24 mouse cellular contexts compared by ENCODE assay signal in the genomic region with DNA sequence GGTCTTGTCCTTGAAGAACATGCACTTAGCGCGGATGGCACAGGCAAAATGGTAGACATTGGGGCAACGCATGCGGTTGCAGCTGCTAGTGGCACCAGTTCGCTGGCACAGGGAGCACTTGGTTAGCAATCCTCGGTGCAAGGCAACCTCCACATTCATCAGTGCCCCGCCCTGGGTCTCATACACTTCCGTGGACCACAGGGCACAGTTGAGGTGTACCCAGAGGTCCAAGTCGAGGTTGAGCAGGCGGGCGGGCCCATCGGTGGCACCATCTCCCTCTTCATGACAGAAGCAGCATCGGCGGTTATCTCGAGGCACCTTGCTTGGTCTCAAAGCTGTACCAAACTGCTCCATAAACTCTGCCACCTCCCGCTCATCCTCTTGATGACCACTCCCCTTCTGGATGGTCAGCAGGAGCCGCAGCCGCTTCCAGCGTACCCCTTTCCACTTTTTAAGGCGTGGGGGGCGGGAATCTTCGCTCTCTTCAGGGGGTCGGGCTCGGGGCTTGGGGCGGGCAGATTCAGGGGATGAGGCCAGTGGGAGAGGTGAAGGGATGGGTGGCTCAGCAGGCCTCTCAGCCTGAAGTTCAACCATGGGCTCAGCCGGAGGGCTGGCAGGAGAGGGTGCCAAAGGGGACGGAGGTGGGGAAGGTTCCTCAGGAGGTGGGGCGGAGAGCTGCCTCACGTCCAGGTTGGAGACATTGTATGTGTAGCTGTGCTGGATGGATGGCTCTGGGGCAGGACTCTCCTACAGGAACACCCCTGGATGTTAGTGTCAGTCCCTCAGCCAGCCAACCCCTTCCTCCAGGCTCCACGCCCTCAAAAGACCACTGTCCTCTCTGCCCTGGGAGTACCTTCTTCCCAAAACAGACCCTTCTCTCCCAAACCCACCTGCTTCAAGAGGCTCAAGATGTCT. TPM values are rescaled to one million over a fixed set of nuclear protein-coding genes. Genes with fewer than 3 reads are reported as not detected.
DNase-seq lines count a peak whose midpoint lies in the region; ATAC-seq and TF ChIP-seq lines count a peak whose summit lies in the region.
"Had no signal": no experiment of that assay in that cellular context is flagged by ENCODE, and none has a peak within 500 bp of the region (broad histone marks: within the 10 kb centered on the region; RNA-seq: fewer than 3 reads in every experiment).

No protein-coding gene starts in this region.

- H3ac ChIP-seq in myocyte (ENCODE audit: control insufficient read depth, insufficient read length) = no peak overlapping the region

- peaks cover 8% of the 10 kb centered on the region for H3K4me1 ChIP-seq in heart, embryonic 11.5 days (ENCODE audit: control insufficient read depth, insufficient read depth, low read length)
- peaks cover 16% of the 10 kb centered on the region for H3K4me1 ChIP-seq in megakaryocyte, embryonic 14.5 days
- no peaks in the 10 kb centered on the region for H3K4me1 ChIP-seq in ES-Bruce4 (ENCODE audit: control insufficient read depth, insufficient read depth, low read length)
- H3K4me1 ChIP-seq: embryonic facial prominence, embryonic 13.5 days; forebrain, embryonic 12.5 days had no signal

- 92% methylated on average over 30 of the region's 30 CpGs for WGBS in heart, embryonic 11.5 days (ENCODE audit: insufficient replicate concordance)

- no peak overlapping the region for H3K4me3 ChIP-seq in heart, embryonic 11.5 days (ENCODE audit: low read depth, low read length)
- peak overlapping the region; percentile 2 for H3K4me3 ChIP-seq in megakaryocyte, embryonic 14.5 days (replicated peaks)
- peak overlapping the region; percentile 13; the same call in 1 of the 2 replicates for H3K4me3 ChIP-seq in ES-Bruce4 (ENCODE audit: low read depth, low read length)
- H3K4me3 ChIP-seq in myocyte = no peak overlapping the region
- H3K4me3 ChIP-seq: embryonic facial prominence, embryonic 13.5 days; forebrain, embryonic 12.5 days; heart, embryonic 10.5 days; heart, embryonic 15.5 days had no signal

- no peaks in the 10 kb centered on the region for H3K79me2 ChIP-seq in myocyte (ENCODE audit: control insufficient read depth, insufficient read depth)

- H3K9ac ChIP-seq in heart, embryonic 11.5 days (ENCODE audit: low read depth, low read length) = no peak overlapping the region
- no peak overlapping the region for H3K9ac ChIP-seq in ES-Bruce4 (ENCODE audit: low read depth, poor library complexity, severe bottlenecking)
- H3K9ac ChIP-seq: embryonic facial prominence, embryonic 13.5 days; forebrain, embryonic 12.5 days; heart, embryonic 15.5 days; hindbrain, embryonic 14.5 days had no signal

- no peak for TF ChIP-seq EP300 in ES-Bruce4 (IDR thresholded peaks at IDR 0.05; ENCODE audit: insufficient read depth, low read depth, low read length)

- no peak for TF ChIP-seq CTCF in ES-Bruce4 (IDR thresholded peaks at IDR 0.05; ENCODE audit: low read depth, low read length)

- H3K27ac ChIP-seq in heart, embryonic 11.5 days (ENCODE audit: low read depth, low read length) = no peak overlapping the region
- no peak overlapping the region for H3K27ac ChIP-seq in ES-Bruce4 (ENCODE audit: insufficient read depth, low read length)
- H3K27ac ChIP-seq: embryonic facial prominence, embryonic 13.5 days; forebrain, embryonic 12.5 days; heart, embryonic 10.5 days; heart, embryonic 15.5 days; hindbrain, embryonic 14.5 days had no signal

- no peak for ATAC-seq in heart, embryonic 11.5 days (replicated peaks; ENCODE audit: insufficient number of reproducible peaks, low FRiP score, low TSS enrichment)
- no peak for ATAC-seq in megakaryocyte, adult 5-6 weeks (ENCODE audit: poor library complexity, severe bottlenecking)
- ATAC-seq: forebrain, embryonic 16.5 days had no signal

- H3K9me3 ChIP-seq in heart, embryonic 11.5 days (replicated peaks; ENCODE audit: control insufficient read depth, low read length) = no peaks in the 10 kb centered on the region
- no peaks in the 10 kb centered on the region for H3K9me3 ChIP-seq in megakaryocyte, embryonic 14.5 days
- H3K9me3 ChIP-seq in ES-Bruce4 (replicated peaks; ENCODE audit: control insufficient read depth, insufficient read depth, low read length, poor library complexity, severe bottlenecking) = no peaks in the 10 kb centered on the region
- H3K9me3 ChIP-seq: embryonic facial prominence, embryonic 13.5 days; forebrain, embryonic 12.5 days; G1E; heart, embryonic 10.5 days; heart, embryonic 15.5 days had no signal

- H3K27me3 ChIP-seq in heart, embryonic 11.5 days (ENCODE audit: control insufficient read depth, insufficient read depth, low read length) = no peaks in the 10 kb centered on the region
- no peaks in the 10 kb centered on the region for H3K27me3 ChIP-seq in megakaryocyte, embryonic 14.5 days (replicated peaks)
- H3K27me3 ChIP-seq in ES-Bruce4 (ENCODE audit: control insufficient read depth, insufficient read depth, low read length, poor library complexity, severe bottlenecking) (no peaks in the 10 kb centered on the region), myocyte (ENCODE audit: control insufficient read depth, insufficient read depth, insufficient read length) (no peaks in the 10 kb centered on the region)
- H3K27me3 ChIP-seq: CH12.LX; embryonic facial prominence, embryonic 13.5 days; forebrain, embryonic 12.5 days; heart, embryonic 15.5 days had no signal

- TF ChIP-seq POLR2A in ES-Bruce4 (IDR thresholded peaks at IDR 0.05; ENCODE audit: insufficient read depth, low read length) = no peak
- peak; percentile 7 for TF ChIP-seq POLR2A in myocyte (IDR thresholded peaks at IDR 0.05; ENCODE audit: insufficient read length, low read depth)

- peak; percentile 92 for DNase-seq in heart, adult 11 months
- no peak for DNase-seq in frontal cortex, postnatal 25 days (ENCODE audit: low spot score in 2 of 2)
- DNase-seq: adrenal gland, adult 8-10 months; adrenal gland, postnatal 36 days; cerebellum, adult 8-10 months; cerebellum, postnatal 25 days; gastrocnemius, postnatal 36 days; heart, adult 18-20 months; heart, postnatal 14 days had no signal

- peaks cover 68% of the 10 kb centered on the region for H3K36me3 ChIP-seq in heart, embryonic 11.5 days (ENCODE audit: control insufficient read depth, insufficient read depth, low read length)
- H3K36me3 ChIP-seq in megakaryocyte, embryonic 14.5 days (replicated peaks; ENCODE audit: low read length) = peaks cover 100% of the 10 kb centered on the region
- H3K36me3 ChIP-seq in ES-Bruce4 (ENCODE audit: control insufficient read depth, insufficient read depth, low read length, poor library complexity, severe bottlenecking) (peaks cover 49% of the 10 kb centered on the region), myocyte (ENCODE audit: control insufficient read depth, insufficient read depth) (peaks cover 67% of the 10 kb centered on the region)

- no peak overlapping the region for H3K4me2 ChIP-seq in heart, embryonic 11.5 days
- no peak overlapping the region for H3K4me2 ChIP-seq in myocyte (ENCODE audit: low read depth)
- H3K4me2 ChIP-seq: embryonic facial prominence, embryonic 13.5 days; forebrain, embryonic 12.5 days; heart, embryonic 15.5 days; hindbrain, embryonic 14.5 days had no signal

TF ChIP-seq in myocyte, 11 proteins besides CTCF, POLR2A, EP300 and RAD21:
- TF ChIP-seq REST (IDR thresholded peaks at IDR 0.05; ENCODE audit: insufficient read depth, insufficient read length) (no peak), TCF3 (IDR thresholded peaks at IDR 0.05; ENCODE audit: insufficient read length, low read depth) (no peak), POLR2AphosphoS2 (IDR thresholded peaks at IDR 0.05; ENCODE audit: insufficient read length, low read depth) (peak; percentile 67)
TF ChIP-seq in myocyte: peak in this region for 1.

RNA-seq across cellular contexts. Expression of gene Prkag1, which starts 8.6 kb away (rescaled TPM):
- polyA plus RNA-seq in heart, embryonic 11.5 days (2014; fragmentation: Nextera tagmentation; extraction: Ambion mirVana) = 72.1 and 74.7 TPM in 2 replicates
- polyA plus RNA-seq in megakaryocyte, embryonic 14.5 days (2012; ENCODE audit: insufficient read depth, low replicate concordance) = 237 and 264 TPM in 2 replicates
- total RNA-seq in megakaryocyte, adult 5-6 weeks (2015) = 60.5 TPM in 2 replicates
- 99.7 and 126 TPM in 2 replicates for total RNA-seq in megakaryocyte, adult 5-6 weeks (2017)
- polyA plus RNA-seq in ES-Bruce4 (2011; ENCODE audit: insufficient read depth, insufficient read length, low read depth, missing spikeins) (51.0 and 61.0 TPM in 2 replicates), myocyte (2012; fragmentation: generic; extraction: Trizol) (99.7 TPM)

RNA-seq across cellular contexts. Expression of gene Ddn, which starts 30.6 kb away (rescaled TPM):
- polyA plus RNA-seq in heart, embryonic 11.5 days (2014; fragmentation: Nextera tagmentation; extraction: Ambion mirVana) = 0.11 and 0.25 TPM in 2 replicates
- polyA plus RNA-seq in megakaryocyte, embryonic 14.5 days (2012; ENCODE audit: insufficient read depth, low replicate concordance) = 0.32 and 0.73 TPM in 2 replicates
- total RNA-seq in megakaryocyte, adult 5-6 weeks (2015) = not detected in 2 replicates
- total RNA-seq in megakaryocyte, adult 5-6 weeks (2017) = 0.15 and 0.16 TPM in 2 replicates
- polyA plus RNA-seq in ES-Bruce4 (2011; ENCODE audit: insufficient read depth, insufficient read length, low read depth, missing spikeins) (not detected in 2 replicates), myocyte (2012; fragmentation: generic; extraction: Trizol) (0.11 TPM)
- polyA plus RNA-seq: embryonic facial prominence, embryonic 13.5 days; forebrain, embryonic 12.5 days; heart, embryonic 10.5 days had no signal

RNA-seq across cellular contexts. Expression of gene Kmt2d, which starts 31.1 kb away (rescaled TPM):
- 12.7 and 16.1 TPM in 2 replicates for polyA plus RNA-seq in heart, embryonic 11.5 days (2014; fragmentation: Nextera tagmentation; extraction: Ambion mirVana)
- 11.9 and 17.8 TPM in 2 replicates for polyA plus RNA-seq in megakaryocyte, embryonic 14.5 days (2012; ENCODE audit: insufficient read depth, low replicate concordance)
- total RNA-seq in megakaryocyte, adult 5-6 weeks (2015) = 33.7 and 37.1 TPM in 2 replicates
- total RNA-seq in megakaryocyte, adult 5-6 weeks (2017) = 16.7 and 52.1 TPM in 2 replicates
- polyA plus RNA-seq in ES-Bruce4 (2011; ENCODE audit: insufficient read depth, insufficient read length, low read depth, missing spikeins) = 51.9 and 62.2 TPM in 2 replicates
- polyA plus RNA-seq in myocyte (2012; fragmentation: generic; extraction: Trizol) = 27.1 TPM

RNA-seq across cellular contexts. Expression of gene Wnt1, which starts 50.3 kb away (rescaled TPM):
- not detected in 2 replicates for polyA plus RNA-seq in heart, embryonic 11.5 days (2014; fragmentation: Nextera tagmentation; extraction: Ambion mirVana)
- not detected in 2 replicates for polyA plus RNA-seq in megakaryocyte, embryonic 14.5 days (2012; ENCODE audit: insufficient read depth, low replicate concordance)
- not detected in 2 replicates for total RNA-seq in megakaryocyte, adult 5-6 weeks (2015)
- total RNA-seq in megakaryocyte, adult 5-6 weeks (2017) = not detected in 2 replicates
- polyA plus RNA-seq in ES-Bruce4 (2011; ENCODE audit: insufficient read depth, insufficient read length, low read depth, missing spikeins) = not detected in 2 replicates
- polyA plus RNA-seq in myocyte (2012; fragmentation: generic; extraction: Trizol) = 0.06 TPM
- total RNA-seq: adrenal gland, adult 8-10 months; adrenal gland, postnatal 36 days; CH12.LX; G1E; gastrocnemius, adult 18-20 months; gastrocnemius, postnatal 36 days; heart, adult 18-20 months; heart, postnatal 14 days; hematopoietic stem cell, adult 5-6 weeks had no signal
- polyA plus RNA-seq: embryonic facial prominence, embryonic 13.5 days; G1E; heart, embryonic 10.5 days; heart, embryonic 15.5 days had no signal

RNA-seq across cellular contexts. Expression of gene Rhebl1, which starts 54.4 kb away (rescaled TPM):
- 6.5 and 8.8 TPM in 2 replicates for polyA plus RNA-seq in heart, embryonic 11.5 days (2014; fragmentation: Nextera tagmentation; extraction: Ambion mirVana)
- polyA plus RNA-seq in megakaryocyte, embryonic 14.5 days (2012; ENCODE audit: insufficient read depth, low replicate concordance) = 0.19 TPM in 1 of 2 replicates, not detected in the other
- 4.8 and 9.6 TPM in 2 replicates for total RNA-seq in megakaryocyte, adult 5-6 weeks (2015)
- 3.4 and 10.2 TPM in 2 replicates for total RNA-seq in megakaryocyte, adult 5-6 weeks (2017)
- polyA plus RNA-seq in ES-Bruce4 (2011; ENCODE audit: insufficient read depth, insufficient read length, low read depth, missing spikeins) (40.3 and 41.9 TPM in 2 replicates), myocyte (2012; fragmentation: generic; extraction: Trizol) (7.6 TPM)

Comparison
In these comparisons a context has a peak if more than half of its experiments do, and no peak if none do; other contexts are left out.
1. H3K4me3 ChIP-seq: peak in megakaryocyte, embryonic 14.5 days (single experiment) and ES-Bruce4 (single experiment); none in heart, embryonic 11.5 days (single experiment) and myocyte (single experiment).